Mouse (Mus musculus) lung, postnatal 25 days (tissue): ENCODE data around the gene Ybey.
A peak's percentile ranks its signal among the peaks of the same experiment; 100 is the strongest.

ENCODE experiments used
- DNase-seq: peaks from one replicate; pipeline ENCODE4 v3.0.0; 2022; ENCODE audit warnings: low spot score

Ybey gene

DNA sequence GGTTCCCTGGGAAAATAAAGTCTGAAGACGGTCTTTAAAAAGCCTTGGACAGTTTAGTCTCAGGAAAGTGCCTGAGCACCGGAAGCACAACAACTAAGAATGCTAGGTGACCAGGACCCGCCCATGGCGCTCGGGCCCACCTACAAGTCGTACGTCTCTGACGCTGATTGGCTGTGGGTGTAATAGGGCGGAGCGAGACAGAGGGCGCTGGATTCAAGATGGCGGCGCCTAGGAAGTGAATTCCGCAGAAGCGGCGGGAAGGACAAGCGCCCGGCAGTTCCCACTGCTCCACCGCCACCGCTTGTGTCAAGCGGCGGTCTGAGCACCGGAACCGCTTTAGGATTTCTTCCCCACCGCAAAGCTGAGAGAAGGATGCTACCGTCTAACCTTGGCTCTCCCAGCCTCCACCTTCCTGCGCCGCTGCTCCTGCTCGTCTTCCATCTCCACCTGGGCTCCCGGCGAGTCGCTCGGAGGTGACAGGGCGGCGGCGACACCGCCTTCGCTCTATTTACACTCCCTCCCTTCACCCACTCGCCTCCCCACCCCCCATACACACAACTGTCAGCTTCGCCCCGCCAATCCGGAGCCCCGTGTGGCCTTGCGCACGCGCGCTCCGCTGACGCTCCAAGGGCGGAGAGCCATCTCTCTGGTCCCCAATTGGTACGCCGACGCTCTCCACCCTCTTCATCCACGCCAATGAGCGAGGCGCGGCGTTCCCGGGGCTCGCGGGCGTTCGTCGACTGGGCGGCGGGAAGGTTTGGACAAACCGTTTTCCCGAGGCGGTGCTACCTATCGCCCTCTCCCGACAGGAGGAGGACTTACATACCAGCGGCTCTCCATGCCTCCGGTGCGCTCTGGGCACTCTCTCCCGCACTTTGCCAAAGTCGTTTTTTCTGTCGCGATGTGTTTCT lies 26.5 kb downstream of the Ybey start, which contains the start of gene Pcnt:
Gene Pcnt (minus strand): TSS at position 609 of the 911 bp plus-strand sequence.
- DNase-seq: peak; percentile 98

DNA sequence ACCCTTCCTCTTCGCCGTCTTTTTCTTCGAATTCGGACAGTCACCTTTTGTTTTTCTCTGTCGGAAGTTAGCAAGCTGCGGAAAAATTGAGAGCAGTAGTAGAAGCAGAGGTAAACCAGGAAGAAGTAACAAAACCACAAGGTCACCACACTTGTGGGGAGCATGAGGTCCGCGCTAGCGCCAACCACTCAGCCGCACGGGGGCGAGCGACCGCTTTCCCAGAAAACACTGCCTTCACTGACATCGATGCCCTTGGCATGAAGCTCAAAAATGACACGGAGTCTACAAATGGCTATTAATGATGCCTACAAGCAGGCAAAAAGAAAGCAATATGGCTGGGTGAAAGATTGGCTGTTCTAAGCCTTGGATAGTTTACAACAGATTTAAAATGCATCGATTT lies 28.6 kb downstream of the Ybey start, which contains the start of gene AC141477.1:
Gene AC141477.1 (minus strand): TSS at position 164 of the 400 bp plus-strand sequence.
- DNase-seq: no peak

DNA sequence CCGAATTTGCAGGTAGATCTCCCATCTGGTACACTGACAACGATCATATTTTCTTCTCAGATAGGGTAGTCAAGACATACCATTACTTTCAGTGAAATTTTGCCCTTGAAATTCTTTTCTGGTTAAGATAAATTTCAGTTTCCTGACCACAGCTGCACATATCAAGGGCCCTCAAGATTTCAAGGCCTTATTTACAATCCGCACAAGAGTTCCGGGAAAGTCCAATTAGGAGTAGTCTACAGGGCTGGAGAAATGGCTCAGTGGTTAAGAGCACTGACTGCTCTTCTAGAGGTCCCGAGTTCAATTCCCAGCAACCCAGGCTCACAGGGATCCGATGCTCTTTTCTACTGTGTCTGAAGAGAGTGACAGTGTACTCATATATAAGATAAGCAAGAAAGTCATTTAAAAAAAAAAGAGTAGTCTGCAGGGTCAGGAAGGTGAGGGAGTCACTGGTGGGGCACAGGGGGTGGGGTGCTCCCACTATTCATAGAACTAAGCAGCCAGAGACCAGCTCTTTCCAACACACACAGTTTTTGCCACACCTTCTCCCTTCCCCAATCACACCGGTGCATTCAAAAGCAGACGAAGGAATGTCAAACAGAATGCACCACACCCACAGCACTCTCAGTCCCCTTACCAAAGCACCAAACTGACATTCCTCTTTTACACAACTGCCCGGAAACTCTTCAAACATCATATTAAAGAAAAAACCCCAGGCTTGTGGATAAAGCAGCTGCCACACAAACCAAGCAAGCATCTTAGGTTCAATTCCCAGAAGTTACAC lies 29.6 kb downstream of the Ybey start:
- peak; percentile 77 for DNase-seq

DNA sequence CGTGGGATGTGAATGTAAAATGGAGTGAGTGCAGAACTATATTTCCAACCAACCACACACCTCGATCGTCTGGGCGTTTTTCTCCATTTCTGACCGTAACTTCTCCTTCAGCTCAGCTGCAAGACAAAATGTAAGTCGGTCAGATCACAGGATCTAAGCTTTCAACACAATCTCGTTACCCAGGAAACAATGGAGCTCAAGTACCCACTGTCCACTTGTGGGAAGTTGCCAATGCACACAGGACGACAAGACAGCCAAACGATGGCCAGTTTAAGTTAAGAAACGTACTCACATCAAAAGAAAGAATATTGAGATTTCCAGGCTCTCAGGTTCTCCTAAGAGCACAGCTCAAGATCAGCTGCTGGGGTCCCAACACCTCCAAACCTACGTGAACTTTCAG lies 35.0 kb downstream of the Ybey start:
- peak; percentile 37 for DNase-seq

DNA sequence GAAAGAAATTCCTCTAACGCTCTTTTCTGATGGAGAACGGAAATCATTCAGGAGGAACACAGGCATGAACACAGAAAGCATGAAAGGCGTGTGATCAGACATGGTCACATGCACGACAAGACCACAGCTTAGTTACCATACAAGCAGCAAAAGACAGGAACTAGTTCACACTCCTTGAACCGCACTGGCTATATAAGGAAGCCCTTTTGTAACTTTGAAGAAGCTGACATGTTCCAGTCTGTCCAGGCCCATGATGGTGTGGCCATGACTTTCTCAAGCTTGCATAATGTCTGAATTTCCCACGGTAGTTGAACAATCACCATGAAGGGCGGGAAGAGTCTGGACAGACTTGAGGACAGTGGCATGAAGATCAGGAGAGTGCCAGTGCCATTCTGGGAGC lies 43.2 kb downstream of the Ybey start:
- no peak for DNase-seq

DNA sequence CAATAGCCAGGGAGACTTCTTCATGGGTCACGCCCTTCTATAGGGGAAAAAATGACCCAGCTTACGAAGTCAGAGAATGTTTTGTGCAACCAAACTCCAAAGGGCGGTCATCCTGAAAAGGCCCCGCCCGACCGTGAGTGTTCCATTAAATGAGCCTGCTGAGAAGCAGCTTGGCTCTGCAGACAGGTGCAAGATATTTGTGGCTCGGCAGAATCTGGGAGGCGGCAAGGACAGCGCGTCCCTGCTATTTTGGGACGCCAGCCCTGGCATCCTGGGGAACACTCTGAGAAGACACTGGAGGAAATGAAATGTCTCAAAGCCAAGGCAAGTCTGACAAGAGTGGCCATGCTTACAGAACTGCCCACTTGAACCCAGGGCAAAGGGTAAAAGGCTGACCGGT lies 52.1 kb downstream of the Ybey start:
- DNase-seq: no peak
